Mouse (Mus musculus): ENCODE results near the gene Fbxw8. TPM values are rescaled to one million over a fixed set of nuclear protein-coding genes. Genes with fewer than 3 reads are reported as not detected.

Gene Fbxw8
- total and polyA plus RNA-seq, 2 experiments from 2014 or later, result 14.4 to 43.0 TPM

- no peaks in the 10 kb centered on the region for H3K4me1 ChIP-seq (ENCODE audit: insufficient read depth, low read length)
- ATAC-seq (ENCODE audit: low FRiP score) (no peak), DNase-seq (ENCODE audit: low spot score) (peak; percentile 66)
- peaks cover 48% of the 10 kb centered on the region for H3K36me3 ChIP-seq (ENCODE audit: insufficient read depth, low read length)
- no peak overlapping the region for H3K27ac ChIP-seq (ENCODE audit: low read depth, low read length)
- no peaks in the 10 kb centered on the region for H3K9me3 ChIP-seq (ENCODE audit: low read length)
- no peaks in the 10 kb centered on the region for H3K27me3 ChIP-seq (ENCODE audit: insufficient read depth, low read length)
- H3K4me3 ChIP-seq (ENCODE audit: low read depth, low read length), result no peak overlapping the region
- no peak overlapping the region for H3K9ac ChIP-seq (replicated peaks; ENCODE audit: low read length, poor library complexity, severe bottlenecking)
- 56% methylated on average over 15 of the region's 15 CpGs for WGBS
- no peak for TF ChIP-seq CTCF (IDR thresholded peaks at IDR 0.05)
- no peak overlapping the region for H3K4me2 ChIP-seq (ENCODE audit: low read depth, low read length, poor library complexity, severe bottlenecking)
These were observed 82.0 kb downstream of the Fbxw8 start for GRCm38 (mm10) chr5:118073213-118073773.

GRCm38 (mm10) chr5:118071766-118072165, 83.5 kb downstream of the Fbxw8 start:
- H3K27ac ChIP-seq (ENCODE audit: low read depth, low read length), result no peak overlapping the region
- H3K4me3 ChIP-seq (ENCODE audit: low read depth, low read length), result no peak overlapping the region
- 76% methylated on average over 5 of the region's 5 CpGs for WGBS
- no peaks in the 10 kb centered on the region for H3K4me1 ChIP-seq (ENCODE audit: insufficient read depth, low read length)
- H3K9me3 ChIP-seq (ENCODE audit: low read length), result no peaks in the 10 kb centered on the region
- H3K9ac ChIP-seq (replicated peaks; ENCODE audit: low read length, poor library complexity, severe bottlenecking), result no peak overlapping the region
- H3K36me3 ChIP-seq (ENCODE audit: insufficient read depth, low read length), result peaks cover 47% of the 10 kb centered on the region
- TF ChIP-seq CTCF (IDR thresholded peaks at IDR 0.05), result no peak
- ATAC-seq (ENCODE audit: low FRiP score) (no peak), DNase-seq (ENCODE audit: low spot score) (no peak)
- no peak overlapping the region for H3K4me2 ChIP-seq (ENCODE audit: low read depth, low read length, poor library complexity, severe bottlenecking)
- no peaks in the 10 kb centered on the region for H3K27me3 ChIP-seq (ENCODE audit: insufficient read depth, low read length)

DNA sequence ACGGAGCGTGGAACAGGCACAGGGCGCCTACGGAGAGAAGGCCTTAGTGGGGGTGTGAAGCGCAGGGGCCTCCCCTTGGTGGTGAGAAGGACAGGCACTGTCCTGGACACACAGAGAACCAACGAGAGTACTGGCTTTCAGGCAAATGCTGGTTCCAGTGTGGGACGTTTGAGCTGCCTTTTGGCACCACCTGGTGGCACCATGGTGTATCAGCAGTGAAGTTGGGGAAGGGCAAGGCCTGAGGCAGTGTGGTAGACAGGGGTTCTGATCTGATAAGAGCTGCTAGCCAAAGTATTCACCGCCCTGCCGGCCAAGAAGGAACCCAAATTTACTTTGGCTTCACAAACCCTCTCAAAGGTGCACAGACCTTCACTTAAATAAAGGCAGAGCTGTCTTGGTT, 85.9 kb downstream of the Fbxw8 start:
- H3K9me3 ChIP-seq (ENCODE audit: low read length), result no peaks in the 10 kb centered on the region
- H3K27me3 ChIP-seq (ENCODE audit: insufficient read depth, low read length), result no peaks in the 10 kb centered on the region
- H3K36me3 ChIP-seq (ENCODE audit: insufficient read depth, low read length), result peaks cover 31% of the 10 kb centered on the region
- 44% methylated on average over 9 of the region's 9 CpGs for WGBS
- H3K4me3 ChIP-seq (ENCODE audit: low read depth, low read length), result no peak overlapping the region
- ATAC-seq (ENCODE audit: low FRiP score) (peak; percentile 27; the same call in 1 of the 2 replicates), DNase-seq (ENCODE audit: low spot score) (peak; percentile 84)
- no peak overlapping the region for H3K4me2 ChIP-seq (ENCODE audit: low read depth, low read length, poor library complexity, severe bottlenecking)
- peak; percentile 95 for TF ChIP-seq CTCF (IDR thresholded peaks at IDR 0.05)
- no peak overlapping the region for H3K27ac ChIP-seq (ENCODE audit: low read depth, low read length)
- peaks cover 4% of the 10 kb centered on the region; the same call in 1 of the 2 replicates for H3K4me1 ChIP-seq (ENCODE audit: insufficient read depth, low read length)
- H3K9ac ChIP-seq (replicated peaks; ENCODE audit: low read length, poor library complexity, severe bottlenecking), result no peak overlapping the region

DNA sequence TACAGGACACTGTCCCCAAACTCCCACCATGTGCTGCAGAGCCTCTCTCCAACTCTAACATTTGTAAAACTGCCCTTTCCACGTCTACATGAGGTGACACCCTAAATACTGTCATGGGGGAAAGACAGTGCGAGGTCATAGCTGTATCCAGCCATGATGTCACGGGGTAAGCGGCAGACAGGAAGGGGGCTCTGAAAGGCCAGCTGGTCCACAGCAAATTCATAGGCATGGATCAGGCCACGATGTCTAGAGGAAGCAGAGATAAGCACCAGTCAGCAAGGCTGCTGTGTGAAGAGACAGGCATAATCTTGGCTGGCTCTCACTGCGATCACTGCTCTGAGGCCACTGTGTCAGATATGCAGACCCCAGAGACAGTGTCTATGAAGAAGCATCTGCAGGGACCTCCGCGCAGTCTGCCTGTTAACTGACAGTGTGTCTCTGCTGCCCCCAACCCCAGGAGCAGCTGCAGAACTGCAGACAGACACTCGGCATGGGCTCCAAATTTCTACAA, 87.2 kb downstream of the Fbxw8 start:
- TF ChIP-seq CTCF (IDR thresholded peaks at IDR 0.05), result no peak

GRCm38 (mm10) chr5:118067572-118067971, 87.7 kb downstream of the Fbxw8 start:
- Histone ChIP-seq H3K36me3 (ENCODE audit: insufficient read depth, low read length) (peaks cover 25% of the 10 kb centered on the region), H3K4me1 (ENCODE audit: insufficient read depth, low read length) (peaks cover 17% of the 10 kb centered on the region; the same call in 1 of the 2 replicates), H3K27ac (ENCODE audit: low read depth, low read length) (no peak overlapping the region), H3K9ac (replicated peaks; ENCODE audit: low read length, poor library complexity, severe bottlenecking) (no peak overlapping the region), H3K4me2 (ENCODE audit: low read depth, low read length, poor library complexity, severe bottlenecking) (no peak overlapping the region), H3K27me3 (ENCODE audit: insufficient read depth, low read length) (no peaks in the 10 kb centered on the region), H3K4me3 (ENCODE audit: low read depth, low read length) (no peak overlapping the region), H3K9me3 (ENCODE audit: low read length) (no peaks in the 10 kb centered on the region)
- 68% methylated on average over 4 of the region's 4 CpGs for WGBS
- TF ChIP-seq CTCF (IDR thresholded peaks at IDR 0.05), result no peak
- ATAC-seq (ENCODE audit: low FRiP score), result no peak
- DNase-seq (ENCODE audit: low spot score), result no peak

More for the DNA sequence above, 87.2 kb downstream of the Fbxw8 start:
- Histone ChIP-seq H3K36me3 (ENCODE audit: insufficient read depth, low read length) (peaks cover 30% of the 10 kb centered on the region), H3K4me2 (ENCODE audit: low read depth, low read length, poor library complexity, severe bottlenecking) (no peak overlapping the region), H3K4me3 (ENCODE audit: low read depth, low read length) (no peak overlapping the region), H3K27ac (ENCODE audit: low read depth, low read length) (no peak overlapping the region), H3K4me1 (ENCODE audit: insufficient read depth, low read length) (peaks cover 16% of the 10 kb centered on the region; the same call in 1 of the 2 replicates), H3K9ac (replicated peaks; ENCODE audit: low read length, poor library complexity, severe bottlenecking) (no peak overlapping the region), H3K9me3 (ENCODE audit: low read length) (no peaks in the 10 kb centered on the region), H3K27me3 (ENCODE audit: insufficient read depth, low read length) (no peaks in the 10 kb centered on the region)
- DNase-seq (ENCODE audit: low spot score) (no peak), ATAC-seq (ENCODE audit: low FRiP score) (no peak)
- WGBS, result 86% methylated on average over 9 of the region's 9 CpGs

DNA sequence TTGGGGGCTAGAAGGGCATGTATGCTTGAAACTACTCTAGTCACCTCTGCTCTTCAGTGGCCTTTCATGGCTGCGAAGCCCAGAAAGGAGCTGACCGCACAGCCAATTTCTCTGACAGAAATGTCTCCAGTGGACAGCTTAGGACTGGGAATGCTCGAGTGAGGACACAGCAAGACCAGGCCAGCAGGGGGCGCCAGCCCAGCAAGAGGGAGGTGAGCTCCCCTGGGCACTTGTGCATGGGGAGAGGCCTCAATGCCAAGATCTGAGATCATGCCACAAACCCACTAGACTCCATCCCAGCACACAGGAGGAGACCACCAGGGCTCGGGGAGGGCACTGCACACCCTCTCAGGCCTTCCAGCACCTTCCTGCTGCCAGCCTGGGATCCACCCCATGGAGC, 88.4 kb downstream of the Fbxw8 start:
- peak; percentile 74 for TF ChIP-seq CTCF (IDR thresholded peaks at IDR 0.05)
- WGBS, result 59% methylated on average over 5 of the region's 5 CpGs
- no peaks in the 10 kb centered on the region for H3K9me3 ChIP-seq (ENCODE audit: low read length)
- no peak overlapping the region for H3K9ac ChIP-seq (replicated peaks; ENCODE audit: low read length, poor library complexity, severe bottlenecking)
- ATAC-seq (ENCODE audit: low FRiP score) (no peak), DNase-seq (ENCODE audit: low spot score) (peak; percentile 59)
- H3K36me3 ChIP-seq (ENCODE audit: insufficient read depth, low read length), result peaks cover 20% of the 10 kb centered on the region
- no peak overlapping the region for H3K4me3 ChIP-seq (ENCODE audit: low read depth, low read length)
- no peak overlapping the region for H3K4me2 ChIP-seq (ENCODE audit: low read depth, low read length, poor library complexity, severe bottlenecking)
- H3K4me1 ChIP-seq (ENCODE audit: insufficient read depth, low read length), result peaks cover 17% of the 10 kb centered on the region; the same call in 1 of the 2 replicates
- no peaks in the 10 kb centered on the region for H3K27me3 ChIP-seq (ENCODE audit: insufficient read depth, low read length)
- no peak overlapping the region for H3K27ac ChIP-seq (ENCODE audit: low read depth, low read length)
